Mouse (Mus musculus): ENCODE measurements around the gene Nr2c2. TPM values are rescaled to one million over a fixed set of nuclear protein-coding genes. Genes with fewer than 3 reads are reported as not detected.

Gene Nr2c2
- total RNA-seq (2021), result 10 to 100 TPM; 88.6 to 92.3 TPM
- long read RNA-seq, experiment 1, full-length matches to known transcripts, result 8 of 39 reads
- long read RNA-seq, experiment 1, partial matches to known transcripts, result 2 of 39 reads
- long read RNA-seq, experiment 1, other reads (novel, unspliced or antisense), result 29 of 39 reads
- long read RNA-seq, experiment 2, full-length matches to known transcripts, result 9 of 39 reads
- long read RNA-seq, experiment 2, partial matches to known transcripts, result 4 of 39 reads
- long read RNA-seq, experiment 2, other reads (novel, unspliced or antisense), result 26 of 39 reads

DNA sequence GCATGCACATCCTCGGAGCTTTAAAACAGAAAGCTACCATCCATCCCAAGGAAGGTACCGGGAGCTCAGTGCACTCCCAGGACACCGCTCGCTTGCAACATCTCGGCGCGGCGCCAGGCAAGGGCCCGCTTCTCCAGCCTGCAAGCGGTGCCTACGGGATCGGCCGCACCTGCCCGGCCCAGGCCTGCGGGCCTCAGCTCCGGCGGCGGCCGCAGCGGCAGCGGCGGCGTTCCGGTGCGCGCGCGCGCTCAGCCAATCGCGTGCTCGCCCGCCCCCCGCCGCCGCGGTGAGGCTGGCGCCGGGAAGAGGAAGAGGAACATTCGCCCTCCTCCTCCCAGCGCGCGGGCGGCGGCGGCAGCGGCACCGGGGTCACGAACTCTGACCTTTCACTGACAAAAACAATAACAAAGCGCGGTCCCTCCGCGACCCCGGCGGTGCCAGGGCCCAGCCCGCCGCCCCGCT, at the start of gene Nr2c2:
Nr2c2 (plus strand) TSS at position 261 of the 462 bp plus-strand sequence.
- DNase-seq (ENCODE audit: low spot score in 2 of 2), result peak; percentile 87
- no peak for TF ChIP-seq CTCF (conservative IDR thresholded peaks at IDR 0.05)
- Histone ChIP-seq H3K4me3 (peak within 1 kb of the TSS; percentile 69), H3K27ac (peak within 1 kb of the TSS; percentile 98)

GRCm38 (mm10) chr6:92042055-92042454, 49.1 kb upstream of the Nr2c2 start:
- H3K27ac ChIP-seq, result no peak overlapping the region
- DNase-seq (ENCODE audit: low spot score in 2 of 2), result peak in 1 of 2 experiments; percentile 4
- no peak for TF ChIP-seq CTCF (conservative IDR thresholded peaks at IDR 0.05)
- no peak overlapping the region for H3K4me3 ChIP-seq

- Histone ChIP-seq H3K27ac (no peak overlapping the region), H3K4me3 (no peak overlapping the region)
- no peak for TF ChIP-seq CTCF (conservative IDR thresholded peaks at IDR 0.05)
- DNase-seq (ENCODE audit: low spot score in 2 of 2), result no peak
Observed at GRCm38 (mm10) chr6:92042850-92043249, 48.3 kb upstream of the Nr2c2 start.

DNA sequence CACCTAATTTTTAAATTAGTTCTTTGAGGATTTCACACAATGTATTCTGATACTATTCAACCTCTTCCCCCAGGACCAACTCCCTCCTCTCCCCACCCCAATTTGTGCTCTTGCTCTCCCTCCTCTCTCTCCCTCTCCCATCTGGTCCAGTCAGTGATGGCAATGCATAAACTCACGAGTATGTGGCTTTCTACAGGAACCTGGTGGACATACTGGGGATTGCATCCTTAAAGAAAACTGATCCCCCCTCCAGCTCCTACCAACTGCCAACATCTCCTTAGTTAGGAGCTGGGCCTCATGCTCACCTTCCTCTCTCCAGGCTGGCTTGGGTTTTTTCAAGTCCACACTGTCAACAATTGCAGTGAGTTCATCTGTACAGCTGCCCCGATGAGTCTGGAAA, 33.4 kb upstream of the Nr2c2 start:
- DNase-seq (ENCODE audit: low spot score in 2 of 2), result no peak
- no peak overlapping the region for H3K4me3 ChIP-seq
- peak; percentile 58 for TF ChIP-seq CTCF (conservative IDR thresholded peaks at IDR 0.05)
- no peak overlapping the region for H3K27ac ChIP-seq

- Histone ChIP-seq H3K27ac (no peak overlapping the region), H3K4me3 (no peak overlapping the region)
- DNase-seq (ENCODE audit: low spot score in 2 of 2), result no peak
- TF ChIP-seq CTCF (conservative IDR thresholded peaks at IDR 0.05), result no peak
Observed at GRCm38 (mm10) chr6:92061725-92062124, 29.5 kb upstream of the Nr2c2 start.

DNA sequence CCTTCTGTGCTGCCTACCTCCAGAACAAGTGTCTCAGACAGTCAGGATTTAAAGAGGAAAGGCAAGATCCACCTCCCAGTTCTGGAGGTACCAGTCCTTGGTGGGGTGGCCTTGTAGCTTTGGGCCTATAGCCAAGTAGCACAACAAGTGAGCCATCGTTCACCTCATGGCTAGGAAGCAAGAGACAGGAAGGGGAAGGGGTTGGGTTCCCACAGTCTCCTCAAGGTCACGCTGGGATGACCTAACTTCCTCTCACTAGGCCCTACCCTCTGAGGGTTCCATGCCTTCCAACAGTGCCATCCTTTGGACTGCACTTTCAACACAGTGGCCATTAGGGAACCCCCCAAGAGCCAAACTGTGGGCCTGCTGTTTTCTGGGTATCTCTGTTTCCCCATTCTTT, 27.7 kb upstream of the Nr2c2 start:
- no peak for TF ChIP-seq CTCF (conservative IDR thresholded peaks at IDR 0.05)

GRCm38 (mm10) chr6:92064101-92064500, 27.1 kb upstream of the Nr2c2 start:
- peak in 1 of 2 experiments; percentile 39 for DNase-seq (ENCODE audit: low spot score in 2 of 2)
- H3K4me3 ChIP-seq, result no peak overlapping the region
- TF ChIP-seq CTCF (conservative IDR thresholded peaks at IDR 0.05), result no peak
- no peak overlapping the region for H3K27ac ChIP-seq

More for the DNA sequence above, 27.7 kb upstream of the Nr2c2 start:
- DNase-seq (ENCODE audit: low spot score in 2 of 2), result no peak
- Histone ChIP-seq H3K27ac (no peak overlapping the region), H3K4me3 (no peak overlapping the region)

- H3K27ac ChIP-seq, result no peak overlapping the region
- peak; percentile 89 for TF ChIP-seq CTCF (conservative IDR thresholded peaks at IDR 0.05)
- H3K4me3 ChIP-seq, result no peak overlapping the region
- peak in 1 of 2 experiments; percentile 40 for DNase-seq (ENCODE audit: low spot score in 2 of 2)
Observed at GRCm38 (mm10) chr6:92065721-92066496, 25.3 kb upstream of the Nr2c2 start.

GRCm38 (mm10) chr6:92067146-92067790, 23.9 kb upstream of the Nr2c2 start:
- H3K27ac ChIP-seq, result no peak overlapping the region
- TF ChIP-seq CTCF (conservative IDR thresholded peaks at IDR 0.05), result peak; percentile 94
- H3K4me3 ChIP-seq, result no peak overlapping the region
- DNase-seq (ENCODE audit: low spot score in 2 of 2), result peak; percentile 56 to 83

DNA sequence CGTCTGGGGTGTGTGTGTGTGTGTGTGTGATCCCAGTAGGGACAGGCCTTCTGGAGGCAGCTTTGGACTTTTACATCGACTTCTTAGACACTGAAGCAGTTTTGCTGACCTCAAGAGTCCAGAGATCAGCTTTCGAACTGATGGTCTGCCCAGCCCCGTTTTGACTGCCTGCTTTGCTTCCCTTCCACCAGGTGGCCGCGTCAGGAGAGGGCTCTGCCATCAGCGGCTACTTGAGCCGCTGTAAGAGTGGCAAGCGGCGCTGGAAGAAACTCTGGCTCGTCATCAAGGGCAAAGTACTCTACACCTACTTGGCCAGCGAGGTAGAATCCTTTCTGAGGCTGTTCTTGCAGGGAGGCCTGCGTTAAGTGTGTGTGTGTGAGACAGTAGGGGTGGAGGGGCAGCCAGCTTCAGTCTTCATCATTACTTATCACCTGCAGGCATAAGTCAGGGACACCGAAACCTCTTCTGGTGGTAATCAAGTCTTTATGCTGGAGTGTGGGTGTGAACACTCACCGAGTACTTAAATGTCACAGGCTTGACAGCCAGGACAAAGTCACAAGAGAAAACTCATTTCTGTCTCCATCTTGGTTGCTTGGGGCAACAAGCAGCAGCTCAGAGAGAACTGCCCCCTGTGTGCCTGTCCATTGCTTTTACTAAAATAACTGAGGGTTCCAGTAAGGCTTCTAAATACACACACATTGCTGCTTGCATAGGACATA, 19.9 kb upstream of the Nr2c2 start:
- DNase-seq (ENCODE audit: low spot score in 2 of 2), result no peak
- no peak for TF ChIP-seq CTCF (conservative IDR thresholded peaks at IDR 0.05)
- H3K27ac ChIP-seq, result no peak overlapping the region
- no peak overlapping the region for H3K4me3 ChIP-seq

DNA sequence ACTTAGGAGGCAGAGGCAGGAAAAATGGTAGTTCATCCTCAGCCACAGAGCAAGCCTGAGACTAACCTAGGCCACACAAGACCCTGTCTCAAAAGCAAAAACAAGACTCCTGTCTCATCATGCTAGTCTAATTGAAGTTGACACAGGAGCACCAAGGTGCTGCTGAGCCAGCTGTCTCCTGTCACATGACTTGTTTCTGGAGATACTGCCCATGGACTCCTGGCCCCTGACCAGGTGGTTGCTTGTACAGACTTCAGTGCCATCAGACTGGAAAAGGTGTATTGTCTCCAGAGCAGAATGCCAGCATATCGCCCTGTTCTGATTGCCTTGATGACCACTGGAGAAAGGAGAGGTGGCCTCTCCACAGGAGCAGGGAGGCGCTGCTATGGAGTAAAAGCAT, 10.5 kb upstream of the Nr2c2 start:
- DNase-seq (ENCODE audit: low spot score in 2 of 2), result no peak
- TF ChIP-seq CTCF (conservative IDR thresholded peaks at IDR 0.05), result no peak
- no peak overlapping the region for H3K27ac ChIP-seq
- H3K4me3 ChIP-seq, result no peak overlapping the region

- DNase-seq (ENCODE audit: low spot score in 2 of 2), result no peak
- Histone ChIP-seq H3K27ac (no peak overlapping the region), H3K4me3 (no peak overlapping the region)
- TF ChIP-seq CTCF (conservative IDR thresholded peaks at IDR 0.05), result no peak
Observed at GRCm38 (mm10) chr6:92082756-92083155, 8.4 kb upstream of the Nr2c2 start.

Measured in layer of hippocampus, adult 2 months (tissue).